Mouse (Mus musculus): Measurements from ENCODE around the gene Sun1. TPM values are rescaled to one million over a fixed set of nuclear protein-coding genes. Genes with fewer than 3 reads are reported as not detected.

The Sun1 gene
- polyA plus RNA-seq, 1 experiment from 2014 or later, result 43.6 TPM

DNA sequence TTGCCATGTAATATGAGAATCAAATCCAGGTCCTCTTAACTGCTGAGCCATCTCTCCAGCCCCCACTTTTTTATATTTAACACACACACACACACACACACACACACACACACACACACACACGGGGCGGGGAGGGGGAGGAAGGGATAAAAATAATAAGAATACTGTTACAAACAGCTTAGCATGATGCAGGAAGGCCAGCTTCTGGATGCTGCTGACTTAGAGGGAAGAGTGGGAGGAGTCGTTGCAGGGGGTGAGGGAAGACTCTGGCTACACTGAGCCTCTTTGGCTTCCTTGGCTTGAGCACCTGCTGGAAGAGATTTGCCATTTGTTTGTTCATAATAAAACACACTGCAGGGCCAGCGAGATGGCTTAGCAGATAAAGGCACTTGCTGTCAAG lies 15.5 kb upstream of the Sun1 start:
- H3K9me3 ChIP-seq, result no peaks in the 10 kb centered on the region
- no peak overlapping the region for H3K4me3 ChIP-seq
- H3K4me2 ChIP-seq, result no peak overlapping the region
- no peak overlapping the region for H3K9ac ChIP-seq
- 91% methylated on average over 4 of the region's 4 CpGs for WGBS
- H3K27me3 ChIP-seq, result no peaks in the 10 kb centered on the region
- H3K4me1 ChIP-seq (replicated peaks), result no peaks in the 10 kb centered on the region
- no peak for ATAC-seq (ENCODE audit: low FRiP score)
- no peak overlapping the region for H3K27ac ChIP-seq
- peaks cover 79% of the 10 kb centered on the region for H3K36me3 ChIP-seq

DNA sequence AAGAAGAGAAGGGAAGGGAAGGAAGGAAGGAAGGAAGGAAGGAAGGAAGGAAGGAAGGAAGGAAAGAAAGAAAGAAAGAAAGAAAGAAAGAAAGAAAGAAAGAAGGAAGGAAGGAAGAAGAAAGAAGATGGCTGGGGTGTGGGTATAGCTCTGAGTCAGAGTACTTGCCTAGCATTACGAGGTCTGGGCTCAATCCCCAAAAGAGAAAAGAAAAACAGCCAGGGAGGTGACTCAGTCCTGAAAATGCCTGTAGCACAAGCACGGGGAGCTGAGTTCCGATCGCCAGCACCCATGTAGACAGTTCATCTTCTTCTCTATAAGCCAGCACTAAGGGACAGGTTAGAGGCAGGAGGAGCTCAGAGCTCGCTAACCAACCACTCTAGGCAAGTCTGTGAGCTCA lies 10.7 kb upstream of the Sun1 start:
- Histone ChIP-seq H3K9ac (no peak overlapping the region), H3K27me3 (no peaks in the 10 kb centered on the region), H3K4me3 (no peak overlapping the region), H3K36me3 (peaks cover 36% of the 10 kb centered on the region), H3K27ac (no peak overlapping the region), H3K9me3 (no peaks in the 10 kb centered on the region), H3K4me2 (no peak overlapping the region), H3K4me1 (replicated peaks) (no peaks in the 10 kb centered on the region)
- ATAC-seq (ENCODE audit: low FRiP score), result no peak
- 96% methylated on average over 5 of the region's 5 CpGs for WGBS

DNA sequence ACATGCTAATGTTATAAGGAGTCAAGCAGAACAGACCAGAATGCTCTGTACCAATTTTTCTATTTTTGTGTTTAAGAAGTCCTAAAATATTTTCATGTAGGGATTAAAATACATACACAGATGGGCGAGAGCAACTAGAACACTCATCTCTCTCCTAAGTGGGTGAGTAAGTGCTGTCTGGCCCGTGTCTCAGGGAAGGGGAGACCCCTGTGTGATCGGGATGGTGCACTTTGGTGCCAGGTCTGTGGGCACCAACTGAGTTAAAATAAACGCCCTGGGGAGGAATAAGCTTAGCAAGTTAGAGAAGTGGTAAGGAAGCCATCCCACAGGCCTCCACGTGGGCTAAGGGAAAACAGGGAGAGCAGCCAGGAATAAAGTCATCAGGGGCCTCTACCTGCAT lies 9.5 kb upstream of the Sun1 start:
- Histone ChIP-seq H3K27ac (no peak overlapping the region), H3K27me3 (no peaks in the 10 kb centered on the region), H3K4me1 (replicated peaks) (no peaks in the 10 kb centered on the region), H3K4me2 (no peak overlapping the region), H3K9ac (no peak overlapping the region), H3K36me3 (peaks cover 24% of the 10 kb centered on the region), H3K9me3 (no peaks in the 10 kb centered on the region), H3K4me3 (no peak overlapping the region)
- ATAC-seq (ENCODE audit: low FRiP score), result no peak
- 80% methylated on average over 5 of the region's 5 CpGs for WGBS

DNA sequence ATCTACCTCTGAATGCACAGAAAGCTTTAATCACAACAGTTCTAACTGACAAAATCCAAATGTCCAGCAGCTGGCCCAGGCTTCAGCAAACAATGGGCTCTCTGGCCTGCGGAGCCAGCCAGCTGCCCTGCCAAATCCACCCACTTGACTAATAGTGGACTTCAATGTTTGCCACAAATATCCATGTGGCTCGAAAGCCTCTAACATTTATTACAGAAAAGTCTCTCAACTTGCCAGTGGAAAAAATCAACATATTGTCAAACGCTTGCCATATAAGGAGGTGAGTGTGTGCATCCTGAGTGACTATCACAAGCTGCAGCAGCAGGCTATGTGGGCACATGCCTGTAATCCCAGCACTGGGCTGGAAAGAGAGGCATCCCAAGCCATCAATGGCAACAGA lies 1.7 kb upstream of the Sun1 start:
- H3K27ac ChIP-seq, result no peak overlapping the region
- H3K4me1 ChIP-seq (replicated peaks), result peaks cover 28% of the 10 kb centered on the region
- H3K9ac ChIP-seq, result no peak overlapping the region
- ATAC-seq (ENCODE audit: low FRiP score), result no peak
- no peaks in the 10 kb centered on the region for H3K27me3 ChIP-seq
- H3K36me3 ChIP-seq, result no peaks in the 10 kb centered on the region
- WGBS, result 81% methylated on average over 3 of the region's 3 CpGs
- H3K4me2 ChIP-seq, result no peak overlapping the region
- H3K9me3 ChIP-seq, result no peaks in the 10 kb centered on the region
- H3K4me3 ChIP-seq, result no peak overlapping the region

DNA sequence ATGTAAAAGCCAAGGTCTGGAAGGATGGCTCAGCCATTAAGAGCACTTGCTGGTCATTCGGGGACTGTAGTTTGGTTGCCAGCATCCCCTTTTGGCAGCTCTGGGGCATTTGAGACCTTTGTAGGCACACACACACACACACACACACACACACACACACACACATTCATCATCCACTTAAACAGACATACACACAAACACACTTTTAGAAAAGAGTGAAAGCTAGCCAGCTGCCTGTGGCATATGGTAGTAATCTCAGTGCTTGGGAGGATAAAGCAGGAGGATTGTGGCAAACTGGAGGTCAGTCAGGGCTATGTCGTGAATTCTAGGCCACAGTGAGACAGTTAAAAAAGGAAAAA lies 822 bp upstream of the Sun1 start:
- Histone ChIP-seq H3K9me3 (no peaks in the 10 kb centered on the region), H3K36me3 (no peaks in the 10 kb centered on the region), H3K27ac (peak overlapping the region; percentile 88), H3K4me1 (replicated peaks) (peaks cover 31% of the 10 kb centered on the region), H3K27me3 (no peaks in the 10 kb centered on the region), H3K9ac (peak overlapping the region; percentile 75), H3K4me2 (peak overlapping the region; percentile 68), H3K4me3 (peak overlapping the region; percentile 80)
- 43% methylated on average over 2 of the region's 2 CpGs for WGBS
- no peak for ATAC-seq (ENCODE audit: low FRiP score)

DNA sequence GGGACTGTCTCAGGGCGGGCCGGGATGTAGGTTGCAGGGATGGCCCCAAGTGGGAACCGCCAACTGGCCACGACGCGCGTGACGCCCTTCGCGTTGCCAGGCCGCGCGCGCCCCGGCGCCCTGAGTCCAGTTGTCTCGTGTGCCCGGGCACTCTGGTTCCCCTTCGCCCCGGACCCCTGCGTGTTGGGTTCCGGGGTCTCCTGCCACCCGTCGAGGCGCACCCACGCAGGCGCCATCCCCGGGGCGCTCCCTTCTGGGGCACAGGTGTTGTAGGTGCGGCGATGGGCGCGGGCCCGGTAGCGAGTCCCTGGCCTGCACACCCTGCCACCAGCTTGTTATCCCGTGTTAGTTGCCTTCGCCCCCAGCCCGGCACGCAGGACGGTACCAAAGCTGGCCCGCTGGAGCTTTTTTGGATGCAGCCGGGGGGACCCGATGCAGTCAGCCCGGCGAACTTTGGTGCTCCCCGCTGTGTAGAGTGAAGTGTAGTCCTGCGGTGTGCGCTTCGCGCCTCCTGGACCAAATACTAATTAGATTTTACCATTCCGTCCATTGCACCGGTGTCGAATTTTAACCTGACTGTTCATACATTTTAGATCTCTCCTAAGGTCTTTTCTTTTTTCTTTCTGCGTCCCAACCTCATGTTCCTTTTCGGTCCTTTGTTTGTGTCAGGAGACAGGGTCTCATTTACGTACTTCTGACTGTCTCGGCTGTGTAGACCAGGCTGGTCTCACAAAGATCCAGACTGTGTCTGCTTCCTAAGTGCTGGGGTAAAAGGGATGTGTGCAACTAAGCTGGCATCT lies 533 bp downstream of the Sun1 start:
- Histone ChIP-seq H3K4me3 (peak overlapping the region; percentile 80), H3K4me1 (replicated peaks) (peaks cover 39% of the 10 kb centered on the region), H3K4me2 (peak overlapping the region; percentile 88), H3K9me3 (no peaks in the 10 kb centered on the region), H3K27ac (peak overlapping the region; percentile 84), H3K36me3 (no peaks in the 10 kb centered on the region), H3K9ac (peak overlapping the region; percentile 95), H3K27me3 (no peaks in the 10 kb centered on the region)
- 1% methylated on average over 56 of the region's 57 CpGs for WGBS
- no peak; the same call in none of the 2 replicates for ATAC-seq (ENCODE audit: low FRiP score)

DNA sequence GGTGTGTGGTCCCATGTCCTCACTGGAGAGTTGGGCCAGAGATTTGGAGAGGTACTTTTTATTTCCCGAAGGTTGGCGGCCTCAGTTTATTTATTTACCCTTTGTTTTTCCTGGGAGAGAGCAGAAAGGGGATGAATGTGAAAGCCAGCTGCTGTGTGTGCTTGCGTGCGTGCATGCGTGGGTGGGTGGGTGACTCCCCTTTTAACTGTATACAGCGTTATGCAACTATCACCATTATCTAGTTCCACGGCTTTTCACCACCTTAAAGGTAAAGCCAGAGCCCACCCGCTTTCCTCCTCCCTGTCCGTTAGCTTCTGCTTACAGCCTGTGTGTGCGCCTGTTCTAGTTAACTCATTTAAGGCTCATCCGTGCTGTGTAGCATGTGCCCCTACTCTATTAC lies 1.7 kb downstream of the Sun1 start:
- Histone ChIP-seq H3K4me1 (replicated peaks) (peaks cover 50% of the 10 kb centered on the region), H3K9me3 (no peaks in the 10 kb centered on the region), H3K4me3 (peak overlapping the region; percentile 80), H3K36me3 (no peaks in the 10 kb centered on the region), H3K9ac (peak overlapping the region; percentile 95), H3K4me2 (peak overlapping the region; percentile 88), H3K27me3 (no peaks in the 10 kb centered on the region), H3K27ac (no peak overlapping the region)
- 76% methylated on average over 11 of the region's 11 CpGs for WGBS
- no peak for ATAC-seq (ENCODE audit: low FRiP score)

DNA sequence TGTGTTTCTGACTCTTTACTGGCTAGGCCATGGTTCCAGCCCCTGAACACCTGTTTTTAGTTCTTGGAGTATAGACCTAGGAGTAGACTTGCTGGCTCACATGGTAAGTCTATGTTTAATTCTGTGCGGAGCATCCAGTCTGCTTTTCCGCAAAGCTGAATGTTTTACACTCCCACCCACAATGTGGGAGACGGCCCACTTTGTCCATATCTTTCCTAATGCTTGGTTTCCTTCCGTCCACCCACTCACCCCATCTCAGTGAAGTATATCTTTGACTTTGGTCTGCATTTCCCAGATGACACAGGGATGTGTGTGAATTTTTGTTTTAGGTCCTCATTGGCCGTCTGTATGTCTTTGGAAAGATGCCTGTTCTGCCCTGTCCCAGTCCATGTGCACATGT lies 2.9 kb downstream of the Sun1 start:
- H3K9ac ChIP-seq, result no peak overlapping the region
- H3K36me3 ChIP-seq, result no peaks in the 10 kb centered on the region
- peaks cover 50% of the 10 kb centered on the region for H3K4me1 ChIP-seq (replicated peaks)
- no peak for ATAC-seq (ENCODE audit: low FRiP score)
- no peak overlapping the region for H3K27ac ChIP-seq
- no peaks in the 10 kb centered on the region for H3K9me3 ChIP-seq
- no peaks in the 10 kb centered on the region for H3K27me3 ChIP-seq
- 86% methylated on average over 5 of the region's 5 CpGs for WGBS
- no peak overlapping the region for H3K4me3 ChIP-seq
- H3K4me2 ChIP-seq, result no peak overlapping the region

DNA sequence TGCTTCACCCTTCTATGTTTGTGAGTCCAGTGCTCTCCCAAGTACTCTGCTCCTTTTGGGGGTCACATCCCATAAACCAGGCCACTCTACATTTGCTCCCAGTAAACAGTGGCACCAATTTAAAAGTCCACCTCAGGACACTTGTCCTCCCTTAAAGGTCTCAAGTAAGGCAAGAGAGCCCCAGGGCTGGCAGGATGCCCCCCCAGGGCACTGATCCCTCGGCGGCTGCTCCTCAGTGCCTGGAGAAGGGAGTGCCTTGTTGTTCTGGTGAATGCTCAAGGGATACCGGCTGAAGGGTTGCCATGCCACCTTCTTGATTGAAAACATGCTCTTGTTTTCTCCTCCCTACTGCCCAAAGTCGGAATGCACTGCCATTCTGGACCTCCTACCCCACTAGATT lies 5.6 kb downstream of the Sun1 start:
- no peak for ATAC-seq (ENCODE audit: low FRiP score)
- H3K4me3 ChIP-seq, result no peak overlapping the region
- H3K9me3 ChIP-seq, result no peaks in the 10 kb centered on the region
- no peak overlapping the region for H3K9ac ChIP-seq
- peaks cover 43% of the 10 kb centered on the region for H3K4me1 ChIP-seq (replicated peaks)
- H3K4me2 ChIP-seq, result no peak overlapping the region
- H3K36me3 ChIP-seq, result peaks cover 20% of the 10 kb centered on the region
- WGBS, result 47% methylated on average over 4 of the region's 4 CpGs
- no peaks in the 10 kb centered on the region for H3K27me3 ChIP-seq
- H3K27ac ChIP-seq, result no peak overlapping the region

DNA sequence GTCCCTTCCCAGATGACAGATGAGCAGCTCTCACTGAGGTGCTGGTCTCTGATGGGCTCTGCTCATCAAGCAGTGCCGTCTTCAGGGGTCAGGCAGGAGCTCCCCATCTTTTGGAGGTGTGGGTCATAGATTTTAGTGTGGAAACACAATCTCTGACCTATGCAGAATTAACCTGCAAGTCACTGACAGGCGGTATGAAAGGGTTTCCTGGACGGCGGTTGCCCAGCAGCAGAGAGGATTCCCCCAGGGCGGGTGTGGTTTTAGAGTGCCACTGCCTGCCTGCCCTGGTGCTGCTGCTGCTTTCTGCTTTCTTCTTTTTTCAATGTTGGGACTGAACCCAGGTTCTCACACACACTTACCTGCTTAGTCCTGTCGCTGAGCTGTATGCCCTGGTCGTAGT lies 6.1 kb downstream of the Sun1 start:
- H3K4me2 ChIP-seq, result no peak overlapping the region
- no peaks in the 10 kb centered on the region for H3K27me3 ChIP-seq
- H3K36me3 ChIP-seq, result peaks cover 20% of the 10 kb centered on the region
- H3K9me3 ChIP-seq, result no peaks in the 10 kb centered on the region
- WGBS, result 60% methylated on average over 7 of the region's 7 CpGs
- peaks cover 38% of the 10 kb centered on the region for H3K4me1 ChIP-seq (replicated peaks)
- no peak overlapping the region for H3K9ac ChIP-seq
- H3K27ac ChIP-seq, result no peak overlapping the region
- no peak overlapping the region for H3K4me3 ChIP-seq
- ATAC-seq (ENCODE audit: low FRiP score), result no peak

DNA sequence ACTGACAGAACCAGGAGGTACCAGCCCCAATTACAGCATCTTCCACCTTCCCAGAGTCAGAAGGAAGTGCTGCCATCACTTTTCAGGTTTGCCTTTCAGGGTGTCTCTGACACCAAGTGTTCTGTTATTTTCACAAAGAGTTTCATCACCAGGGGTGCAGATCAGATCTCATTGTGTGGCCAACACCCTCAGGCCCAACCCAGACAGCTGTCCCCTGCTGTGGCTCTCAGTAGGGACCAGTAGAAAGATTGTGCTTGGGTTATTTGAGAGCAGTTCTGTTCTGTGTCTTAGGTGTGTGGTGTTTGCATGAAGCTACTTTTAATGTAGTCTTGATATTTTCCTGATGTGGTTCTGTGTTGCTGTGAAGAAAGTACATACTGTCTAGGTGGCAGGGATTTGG lies 7.7 kb downstream of the Sun1 start:
- H3K9me3 ChIP-seq, result no peaks in the 10 kb centered on the region
- H3K27me3 ChIP-seq, result no peaks in the 10 kb centered on the region
- peaks cover 26% of the 10 kb centered on the region for H3K36me3 ChIP-seq
- peaks cover 27% of the 10 kb centered on the region for H3K4me1 ChIP-seq (replicated peaks)
- H3K9ac ChIP-seq, result no peak overlapping the region
- H3K4me3 ChIP-seq, result no peak overlapping the region
- H3K4me2 ChIP-seq, result no peak overlapping the region
- no peak for ATAC-seq (ENCODE audit: low FRiP score)
- no peak overlapping the region for H3K27ac ChIP-seq

DNA sequence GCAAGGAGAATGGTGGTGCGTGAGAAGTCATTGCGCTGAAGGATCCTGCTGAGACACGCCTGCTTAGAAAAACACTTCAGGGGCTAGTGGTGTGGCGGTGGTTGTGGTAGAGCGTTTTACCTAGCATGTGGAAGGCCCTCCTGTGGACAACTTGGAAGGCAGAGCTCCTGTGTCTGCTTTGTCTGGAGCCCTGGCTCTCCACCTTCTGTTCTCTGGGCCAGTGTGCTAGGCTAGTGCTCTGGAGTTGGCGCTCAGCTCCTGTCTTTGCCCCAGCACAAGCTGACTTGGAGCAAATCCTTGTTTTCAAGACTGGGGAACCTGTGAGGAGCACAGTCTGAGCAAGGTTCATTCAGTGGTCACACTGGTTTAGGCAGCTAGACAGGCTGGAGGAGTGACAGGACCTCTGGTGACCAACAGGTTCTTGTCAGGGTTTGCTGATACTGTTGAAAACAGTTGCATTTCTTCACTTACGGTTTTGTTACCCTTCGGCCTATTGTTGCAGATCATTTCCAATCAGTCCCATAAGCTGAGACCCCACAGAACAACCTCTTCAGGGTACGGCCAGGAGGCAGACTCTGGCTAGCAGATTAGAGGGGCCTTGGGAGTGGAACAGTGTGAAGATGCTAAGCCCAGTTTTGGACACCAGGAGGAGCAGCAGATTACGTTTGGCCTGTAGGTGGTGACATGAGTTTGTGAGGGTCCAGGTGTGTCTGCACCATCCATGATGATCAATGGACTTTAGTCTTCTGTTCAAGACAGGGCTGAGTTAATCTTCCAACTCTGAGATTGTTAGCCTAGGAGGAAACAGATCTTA lies 8.6 kb downstream of the Sun1 start:
- H3K36me3 ChIP-seq, result peaks cover 26% of the 10 kb centered on the region
- H3K9ac ChIP-seq, result no peak overlapping the region
- no peak overlapping the region for H3K27ac ChIP-seq
- H3K4me2 ChIP-seq, result no peak overlapping the region
- 93% methylated on average over 10 of the region's 10 CpGs for WGBS
- H3K9me3 ChIP-seq, result no peaks in the 10 kb centered on the region
- no peak for ATAC-seq (ENCODE audit: low FRiP score)
- H3K4me3 ChIP-seq, result no peak overlapping the region
- H3K4me1 ChIP-seq (replicated peaks), result peaks cover 24% of the 10 kb centered on the region
- no peaks in the 10 kb centered on the region for H3K27me3 ChIP-seq

DNA sequence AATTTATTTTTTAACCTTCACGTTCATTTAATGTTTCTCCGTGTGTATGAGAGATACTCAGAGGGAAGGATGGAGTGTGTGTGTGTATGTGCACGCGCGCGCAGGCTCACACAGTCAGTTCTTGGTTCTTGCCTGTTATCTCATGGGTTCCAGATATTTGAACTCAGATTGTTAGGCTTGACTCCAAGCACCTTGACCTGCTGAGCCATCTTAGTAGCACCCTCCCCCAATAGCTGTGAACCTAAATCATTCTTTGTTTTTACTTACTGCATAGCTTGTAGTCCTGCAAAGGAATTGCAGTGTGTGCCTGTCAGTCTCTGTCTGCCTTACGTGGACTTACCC lies 9.2 kb downstream of the Sun1 start:
- peaks cover 26% of the 10 kb centered on the region for H3K36me3 ChIP-seq
- H3K9ac ChIP-seq, result no peak overlapping the region
- peaks cover 22% of the 10 kb centered on the region for H3K4me1 ChIP-seq (replicated peaks)
- H3K27ac ChIP-seq, result no peak overlapping the region
- no peak for ATAC-seq (ENCODE audit: low FRiP score)
- no peak overlapping the region for H3K4me2 ChIP-seq
- WGBS, result 97% methylated on average over 7 of the region's 7 CpGs
- no peaks in the 10 kb centered on the region for H3K27me3 ChIP-seq
- H3K4me3 ChIP-seq, result no peak overlapping the region
- H3K9me3 ChIP-seq, result no peaks in the 10 kb centered on the region

All from hindbrain, embryonic 13.5 days (tissue).